Comparison of ENCODE assay signal across 18 mouse cellular contexts in genomic region chr10:67620018-67620417, GRCm38 (mm10).
DNase-seq lines count a peak whose midpoint lies in the region; ATAC-seq and TF ChIP-seq lines count a peak whose summit lies in the region.
"Had no signal": no experiment of that assay in that cellular context is flagged by ENCODE, and none has a peak within 500 bp of the region (broad histone marks: within the 10 kb centered on the region; RNA-seq: fewer than 3 reads in every experiment).

No protein-coding gene starts in this region.

- no peak overlapping the region for H3K4me3 ChIP-seq in thymus, adult 2 months (ENCODE audit: control insufficient read depth, insufficient read depth, low read length)
- peak overlapping the region; percentile 83 for H3K4me3 ChIP-seq in megakaryocyte, embryonic 14.5 days (replicated peaks)
- no peak overlapping the region for H3K4me3 ChIP-seq in liver, postnatal 0 days (ENCODE audit: low read depth, low read length)
- H3K4me3 ChIP-seq: embryonic facial prominence, embryonic 13.5 days; hindbrain, embryonic 10.5 days; kidney, embryonic 15.5 days had no signal

- no peak overlapping the region for H3K9ac ChIP-seq in liver, postnatal 0 days (replicated peaks)
- H3K9ac ChIP-seq: embryonic facial prominence, embryonic 13.5 days; kidney, embryonic 15.5 days had no signal

- H3K36me3 ChIP-seq in thymus, adult 2 months (ENCODE audit: control insufficient read depth, insufficient read depth, low read length): no peaks in the 10 kb centered on the region
- H3K36me3 ChIP-seq in megakaryocyte, embryonic 14.5 days (replicated peaks; ENCODE audit: low read length): no peaks in the 10 kb centered on the region
- no peaks in the 10 kb centered on the region for H3K36me3 ChIP-seq in liver, postnatal 0 days (replicated peaks; ENCODE audit: insufficient read depth, low read length)
- H3K36me3 ChIP-seq: embryonic facial prominence, embryonic 13.5 days; hindbrain, embryonic 10.5 days; kidney, embryonic 15.5 days had no signal

- no peak overlapping the region for H3K4me2 ChIP-seq in liver, postnatal 0 days (ENCODE audit: low read depth, low read length)
- H3K4me2 ChIP-seq: embryonic facial prominence, embryonic 13.5 days; kidney, embryonic 15.5 days had no signal

- no peaks in the 10 kb centered on the region for H3K9me3 ChIP-seq in megakaryocyte, embryonic 14.5 days
- no peaks in the 10 kb centered on the region for H3K9me3 ChIP-seq in liver, postnatal 0 days (ENCODE audit: low read length)
- H3K9me3 ChIP-seq: embryonic facial prominence, embryonic 13.5 days; hindbrain, embryonic 10.5 days; kidney, embryonic 15.5 days had no signal

- ATAC-seq in liver, postnatal 0 days: no peak

- H3K27ac ChIP-seq in thymus, adult 2 months (ENCODE audit: control insufficient read depth, insufficient read depth, low read length): no peak overlapping the region
- H3K27ac ChIP-seq in liver, postnatal 0 days (ENCODE audit: low read depth): no peak overlapping the region
- H3K27ac ChIP-seq: embryonic facial prominence, embryonic 13.5 days; hindbrain, embryonic 10.5 days; kidney, embryonic 15.5 days had no signal

- no peak for TF ChIP-seq EP300 in liver, postnatal 0 days (IDR thresholded peaks at IDR 0.05; ENCODE audit: low read depth)

- no peaks in the 10 kb centered on the region for H3K27me3 ChIP-seq in thymus, adult 2 months (ENCODE audit: control insufficient read depth, insufficient read depth, low read length)
- peaks cover 2% of the 10 kb centered on the region for H3K27me3 ChIP-seq in megakaryocyte, embryonic 14.5 days (replicated peaks)
- no peaks in the 10 kb centered on the region for H3K27me3 ChIP-seq in liver, postnatal 0 days (ENCODE audit: insufficient read depth, low read length)
- H3K27me3 ChIP-seq: embryonic facial prominence, embryonic 13.5 days; kidney, embryonic 15.5 days had no signal

- peak; percentile 13 for DNase-seq in thymus, adult 2 months
- DNase-seq in thymus, postnatal 36 days: no peak
- peak; percentile 19 for DNase-seq in NIH3T3 (ENCODE audit: low read depth)
- DNase-seq in adrenal gland, adult 18-20 months (ENCODE audit: low spot score in 2 of 2): no peak
- DNase-seq in lung, postnatal 36 days: no peak
- no peak for DNase-seq in liver, postnatal 0 days
- DNase-seq: adrenal gland, postnatal 36 days; cerebellum, adult 8-10 months; liver; lung, adult 2 months; lung, postnatal 4 days; midbrain, embryonic 14.5 days; right cerebral cortex, postnatal 14 days; thymus, adult 18-20 months had no signal

- no peak for TF ChIP-seq CTCF in thymus, adult 2 months (IDR thresholded peaks at IDR 0.05; ENCODE audit: borderline replicate concordance, control insufficient read depth, extremely low read depth, insufficient read depth, low read length, poor library complexity)
- no peak for TF ChIP-seq CTCF in liver, postnatal 0 days (IDR thresholded peaks at IDR 0.05; ENCODE audit: low read depth)

- peaks cover 2% of the 10 kb centered on the region; the same call in 1 of the 2 replicates for H3K4me1 ChIP-seq in thymus, adult 2 months (replicated peaks; ENCODE audit: control insufficient read depth, insufficient read depth, low read length)
- H3K4me1 ChIP-seq in megakaryocyte, embryonic 14.5 days: peaks cover 14% of the 10 kb centered on the region
- H3K4me1 ChIP-seq in liver, postnatal 0 days (ENCODE audit: insufficient read depth): no peaks in the 10 kb centered on the region
- H3K4me1 ChIP-seq: embryonic facial prominence, embryonic 13.5 days; kidney, embryonic 15.5 days had no signal

- 63% methylated on average over 8 of the region's 8 CpGs for WGBS in thymus, adult 2 months
- WGBS in liver, postnatal 0 days (ENCODE audit: insufficient replicate concordance): 65% methylated on average over 8 of the region's 8 CpGs

- TF ChIP-seq POLR2A in thymus, adult 2 months (IDR thresholded peaks at IDR 0.05; ENCODE audit: control insufficient read depth, extremely low read depth, insufficient read depth, low read length, poor library complexity): no peak

Comparison
In these comparisons a context has a peak if more than half of its experiments do, and no peak if none do; other contexts are left out.
1. DNase-seq: peak in thymus, adult 2 months (single experiment) and NIH3T3 (single experiment); none in thymus, postnatal 36 days (0 of 2), adrenal gland, adult 18-20 months (0 of 2), lung, postnatal 36 days (single experiment) and liver, postnatal 0 days (single experiment).